Mouse (Mus musculus): ENCODE data around the gene Avpr2. TPM values are rescaled to one million over a fixed set of nuclear protein-coding genes. Genes with fewer than 3 reads are reported as not detected.

Gene Avpr2
- polyA plus RNA-seq, 1 experiment from 2014 or later, result 0.08 TPM

DNA sequence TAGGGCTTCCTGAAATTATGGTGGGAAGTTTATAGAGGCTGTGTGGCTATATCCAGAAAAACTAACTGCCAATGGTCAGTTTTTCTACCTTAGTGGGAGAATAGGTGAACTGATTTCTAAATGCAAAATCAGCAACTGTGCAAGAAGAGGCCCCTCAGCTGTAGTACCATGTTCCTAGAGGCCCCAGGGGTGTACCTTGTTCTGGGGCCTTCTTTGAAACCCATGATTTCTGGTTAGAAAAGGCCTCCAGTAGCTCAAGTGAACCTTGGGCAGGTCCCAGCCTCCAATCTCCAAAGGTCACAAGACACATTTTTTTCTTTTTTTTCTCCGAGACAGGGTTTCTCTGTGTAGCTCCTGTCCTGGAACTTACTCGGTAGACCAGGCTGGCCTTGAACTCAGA is 50.4 kb downstream of the Avpr2 start:
- ATAC-seq (no peak), DNase-seq (no peak)
- Histone ChIP-seq H3K36me3 (replicated peaks; ENCODE audit: insufficient read depth, low read length) (peaks cover 50% of the 10 kb centered on the region), H3K9ac (replicated peaks) (no peak overlapping the region), H3K27me3 (ENCODE audit: insufficient read depth, low read length) (no peaks in the 10 kb centered on the region), H3K4me1 (ENCODE audit: insufficient read depth) (no peaks in the 10 kb centered on the region), H3K4me2 (ENCODE audit: low read depth, low read length) (no peak overlapping the region), H3K27ac (ENCODE audit: low read depth) (no peak overlapping the region), H3K4me3 (ENCODE audit: low read depth, low read length) (no peak overlapping the region), H3K9me3 (ENCODE audit: low read length) (no peaks in the 10 kb centered on the region)
- TF ChIP-seq EP300 (IDR thresholded peaks at IDR 0.05; ENCODE audit: low read depth), result no peak
- no peak for TF ChIP-seq CTCF (IDR thresholded peaks at IDR 0.05; ENCODE audit: low read depth)
- WGBS (ENCODE audit: insufficient replicate concordance), result 91% methylated on average over 2 of the region's 2 CpGs

Other genes with a start within 250 kb of the Avpr2 start
- 0.61 and 0.66 TPM in 2 replicates for gene Pnck, start 232.0 kb upstream of the Avpr2 start, polyA plus RNA-seq (2015; fragmentation: Nextera tagmentation; extraction: Ambion mirVana)
- 0.72 and 0.81 TPM in 2 replicates for gene Slc6a8, start 219.0 kb upstream of the Avpr2 start, polyA plus RNA-seq (2015; fragmentation: Nextera tagmentation; extraction: Ambion mirVana)
- gene Bcap31, start 175.9 kb upstream of the Avpr2 start, polyA plus RNA-seq (2015; fragmentation: Nextera tagmentation; extraction: Ambion mirVana), result 143 and 144 TPM in 2 replicates
- 7.0 and 7.5 TPM in 2 replicates for gene Abcd1, start 175.5 kb upstream of the Avpr2 start, polyA plus RNA-seq (2015; fragmentation: Nextera tagmentation; extraction: Ambion mirVana)
- gene Plxnb3, start 135.0 kb upstream of the Avpr2 start, polyA plus RNA-seq (2015; fragmentation: Nextera tagmentation; extraction: Ambion mirVana), result 0.15 and 0.23 TPM in 2 replicates
- 1.7 TPM in 2 replicates for gene Srpk3, start 117.7 kb upstream of the Avpr2 start, polyA plus RNA-seq (2015; fragmentation: Nextera tagmentation; extraction: Ambion mirVana)
- 83.7 and 88.1 TPM in 2 replicates for gene Idh3g, start 105.2 kb upstream of the Avpr2 start, polyA plus RNA-seq (2015; fragmentation: Nextera tagmentation; extraction: Ambion mirVana)
- 183 and 185 TPM in 2 replicates for gene Ssr4, start 105.1 kb upstream of the Avpr2 start, polyA plus RNA-seq (2015; fragmentation: Nextera tagmentation; extraction: Ambion mirVana)
- 0.04 and 0.06 TPM in 2 replicates for gene Pdzd4, start 67.1 kb upstream of the Avpr2 start, polyA plus RNA-seq (2015; fragmentation: Nextera tagmentation; extraction: Ambion mirVana)
- 0.06 and 0.12 TPM in 2 replicates for gene L1cam, start 4.0 kb downstream of the Avpr2 start, polyA plus RNA-seq (2015; fragmentation: Nextera tagmentation; extraction: Ambion mirVana)
- 5.1 and 5.2 TPM in 2 replicates for gene Arhgap4, start 29.8 kb downstream of the Avpr2 start, polyA plus RNA-seq (2015; fragmentation: Nextera tagmentation; extraction: Ambion mirVana)
- gene Naa10, start 29.8 kb downstream of the Avpr2 start, polyA plus RNA-seq (2015; fragmentation: Nextera tagmentation; extraction: Ambion mirVana), result 48.9 and 51.8 TPM in 2 replicates
- 22.3 and 22.6 TPM in 2 replicates for gene Renbp, start 38.7 kb downstream of the Avpr2 start, polyA plus RNA-seq (2015; fragmentation: Nextera tagmentation; extraction: Ambion mirVana)
- gene Hcfc1, start 74.3 kb downstream of the Avpr2 start, polyA plus RNA-seq (2015; fragmentation: Nextera tagmentation; extraction: Ambion mirVana), result 14.6 and 16.4 TPM in 2 replicates
- 17.9 and 18.7 TPM in 2 replicates for gene Irak1, start 131.8 kb downstream of the Avpr2 start, polyA plus RNA-seq (2015; fragmentation: Nextera tagmentation; extraction: Ambion mirVana)
- not detected in 2 replicates for gene Opn1mw, start 235.4 kb downstream of the Avpr2 start, polyA plus RNA-seq (2015; fragmentation: Nextera tagmentation; extraction: Ambion mirVana)
- gene Mecp2, start 243.3 kb downstream of the Avpr2 start, polyA plus RNA-seq (2015; fragmentation: Nextera tagmentation; extraction: Ambion mirVana), result 4.7 and 5.4 TPM in 2 replicates

Data from liver, postnatal 0 days (tissue).